Mouse (Mus musculus) embryonic fibroblast, embryonic 13.5 days (primary cell): ENCODE measurements at regions not wholly inside any gene's neighbourhood (a gene's known extent, or its start where the extent isn't known, plus 50 kb on each side); places are given as distances from the start of the nearest gene placed in this dataset.

Experiments
- CTCF ChIP-seq: IDR thresholded peaks from 2 replicates; pipeline ENCODE4 v1.5.1; 2011; ENCODE audit warnings: mild to moderate bottlenecking, control low read depth, low read length, moderate library complexity, borderline replicate concordance; ENCODE audit not compliant: insufficient read depth
- POLR2A ChIP-seq: IDR thresholded peaks from 2 replicates; pipeline ENCODE4 v1.6.1; 2011; ENCODE audit warnings: low read depth, mild to moderate bottlenecking, control low read depth, low read length, moderate library complexity

GRCm38 (mm10) chr14:89559822-89560477 is 1088.8 kb upstream of the Pcdh20 start:
- TF ChIP-seq CTCF = no peak
- no peak for TF ChIP-seq POLR2A
